Comparison of ENCODE assay signal across 24 mouse cellular contexts in genomic region chr8:114159666-114160065, GRCm38 (mm10). TPM values are rescaled to one million over a fixed set of nuclear protein-coding genes. Genes with fewer than 3 reads are reported as not detected.
DNase-seq lines count a peak whose midpoint lies in the region; TF ChIP-seq lines count a peak whose summit lies in the region.
"Had no signal": no experiment of that assay in that cellular context is flagged by ENCODE, and none has a peak within 500 bp of the region (broad histone marks: within the 10 kb centered on the region; RNA-seq: fewer than 3 reads in every experiment).

No protein-coding gene starts in this region.

- no peak for TF ChIP-seq POLR2A in cerebellum, adult 2 months (IDR thresholded peaks at IDR 0.05; ENCODE audit: borderline replicate concordance, insufficient read depth, low read length)

- DNase-seq in adrenal gland, postnatal 10 days: peak; percentile 41
- DNase-seq in adrenal gland, postnatal 4 days (ENCODE audit: low spot score in 2 of 2): no peak
- peak; percentile 49 for DNase-seq in heart, adult 11 months
- DNase-seq in heart, adult 18-20 months: no peak
- peak; percentile 76 for DNase-seq in adipocyte (ENCODE audit: low spot score)
- peak; percentile 21 for DNase-seq in limb, embryonic 10.5 days (ENCODE audit: low spot score)
- DNase-seq in Muller cell, postnatal 12 days (ENCODE audit: inconsistent ontology term): no peak
- no peak for DNase-seq in cerebellum, adult 2 months
- DNase-seq: adrenal gland, adult 2 months; adrenal gland, postnatal 25 days; B cell, adult 2 months; cerebellum, adult 11 months; cerebellum, adult 18-20 months; cerebellum, adult 9-10 months; cerebellum, postnatal 10 days; cerebellum, postnatal 25 days; forebrain, postnatal 0 days had no signal

- WGBS in limb, embryonic 10.5 days: 66% methylated on average over 3 of the region's 3 CpGs
- WGBS in cerebellum, adult 2 months: 92% methylated on average over 3 of the region's 3 CpGs

- no peak for TF ChIP-seq CTCF in cerebellum, adult 2 months (IDR thresholded peaks at IDR 0.05; ENCODE audit: borderline replicate concordance, insufficient read depth, low read depth, low read length)

- no peaks in the 10 kb centered on the region for H3K9me3 ChIP-seq in limb, embryonic 10.5 days (replicated peaks)
- H3K9me3 ChIP-seq: embryonic facial prominence, embryonic 10.5 days; embryonic facial prominence, embryonic 12.5 days; forebrain, embryonic 13.5 days; forebrain, embryonic 15.5 days had no signal

- no peak overlapping the region for H3K4me3 ChIP-seq in limb, embryonic 10.5 days
- no peak overlapping the region for H3K4me3 ChIP-seq in cerebellum, adult 2 months (replicated peaks; ENCODE audit: insufficient read depth, low read depth, low read length)
- H3K4me3 ChIP-seq: embryonic facial prominence, embryonic 10.5 days; embryonic facial prominence, embryonic 12.5 days; forebrain, embryonic 13.5 days; forebrain, embryonic 15.5 days had no signal

- H3K36me3 ChIP-seq in limb, embryonic 10.5 days: no peaks in the 10 kb centered on the region
- H3K36me3 ChIP-seq: embryonic facial prominence, embryonic 10.5 days; embryonic facial prominence, embryonic 12.5 days; forebrain, embryonic 15.5 days; G1E had no signal

- no peak overlapping the region for H3K27ac ChIP-seq in limb, embryonic 10.5 days
- H3K27ac ChIP-seq in cerebellum, adult 2 months (ENCODE audit: insufficient read depth, low read length): no peak overlapping the region
- H3K27ac ChIP-seq: embryonic facial prominence, embryonic 10.5 days; embryonic facial prominence, embryonic 12.5 days; forebrain, embryonic 13.5 days; forebrain, embryonic 15.5 days had no signal

- H3K27me3 ChIP-seq in limb, embryonic 10.5 days (ENCODE audit: low read depth, poor library complexity, severe bottlenecking): no peaks in the 10 kb centered on the region
- H3K27me3 ChIP-seq in cerebellum, adult 2 months (ENCODE audit: control insufficient read depth, insufficient read depth, low read length): no peaks in the 10 kb centered on the region
- H3K27me3 ChIP-seq: CH12.LX; embryonic facial prominence, embryonic 12.5 days; forebrain, embryonic 13.5 days; forebrain, embryonic 15.5 days had no signal

- H3K4me1 ChIP-seq in limb, embryonic 10.5 days: peaks cover 17% of the 10 kb centered on the region
- H3K4me1 ChIP-seq in cerebellum, adult 2 months (ENCODE audit: control insufficient read depth, insufficient read depth, low read length): no peaks in the 10 kb centered on the region
- H3K4me1 ChIP-seq: embryonic facial prominence, embryonic 10.5 days; embryonic facial prominence, embryonic 12.5 days had no signal

RNA-seq across cellular contexts. Expression of gene Nudt7, which starts 26.3 kb away (rescaled TPM):
- total RNA-seq in adrenal gland, postnatal 10 days (2021): 10 to 100 TPM; 68.9 to 77.9 TPM
- 10 to 100 TPM; 22.5 to 31.2 TPM for total RNA-seq in adrenal gland, postnatal 4 days (2021)
- total RNA-seq in heart, adult 18-20 months (2021): 10 to 100 TPM; 95.8 to 98.7 TPM
- polyA plus RNA-seq in limb, embryonic 10.5 days (2016; fragmentation: Nextera tagmentation; extraction: Ambion mirVana): 6.9 and 9.8 TPM in 2 replicates
- 11.0 and 12.4 TPM in 2 replicates for polyA plus RNA-seq in cerebellum, adult 2 months (2012; rRNA removed)
- polyA plus RNA-seq: G1E had no signal

RNA-seq across cellular contexts. Expression of gene Vat1l, which starts 45.7 kb away (rescaled TPM):
- total RNA-seq in adrenal gland, postnatal 10 days (2021): 10 to 100 TPM; 15.9 to 24.4 TPM
- total RNA-seq in adrenal gland, postnatal 4 days (2021): 10 to 100 TPM; 25.7 to 35.4 TPM
- under 1 TPM; 0.12 to 0.46 TPM for total RNA-seq in heart, adult 18-20 months (2021)
- polyA plus RNA-seq in limb, embryonic 10.5 days (2016; fragmentation: Nextera tagmentation; extraction: Ambion mirVana): 1.1 and 1.6 TPM in 2 replicates
- polyA plus RNA-seq in cerebellum, adult 2 months (2012; rRNA removed): 108 and 126 TPM in 2 replicates
- total RNA-seq: CH12.LX had no signal
- polyA plus RNA-seq: CD4-positive, CD25-positive, alpha-beta regulatory T cell, adult 4 months; G1E had no signal

Comparison
In these comparisons a context has a peak if more than half of its experiments do, and no peak if none do; other contexts are left out.
1. DNase-seq: peak in adrenal gland, postnatal 10 days (single experiment), heart, adult 11 months (single experiment), adipocyte (single experiment) and limb, embryonic 10.5 days (single experiment); none in adrenal gland, postnatal 4 days (0 of 2), heart, adult 18-20 months (0 of 2), Muller cell, postnatal 12 days (single experiment) and cerebellum, adult 2 months (0 of 2).
2. RNA of gene Vat1l, which starts 45.7 kb away (total RNA-seq): 25.7 to 35.4 TPM in adrenal gland, postnatal 4 days and 15.9 to 24.4 TPM in adrenal gland, postnatal 10 days; 0.12 to 0.46 TPM in heart, adult 18-20 months; every median in the first group is over 10 times any median in the second.